Mouse (Mus musculus) gastrocnemius, postnatal 14 days (tissue): ENCODE results near the gene Arpc1a. TPM values are rescaled to one million over a fixed set of nuclear protein-coding genes. Genes with fewer than 3 reads are reported as not detected.
A peak's percentile ranks its signal among the peaks of the same experiment; 100 is the strongest.
"Not testable (repeated sequence)": the region's sequence is repeated elsewhere in the genome, so short reads cannot be mapped to it uniquely, and the experiment has no call there.

ENCODE experiments used
- DNase-seq: peaks from one replicate; pipeline ENCODE4 v3.0.0; 2021; ENCODE audit warnings: mixed read lengths
- intact Hi-C: fragments of 180-260 bp; cut with DNase I; formaldehyde crosslinking; loops from one replicate; pipeline ENCODE4 v1.15.1; 2025; ENCODE audit warnings: low total_unique reads
- long read RNA-seq, 2 experiments: library from polyadenylated mRNA; stranded (forward); transcript quantifications; one replicate each; pipeline ENCODE4 v2.0.0; 2021
- total RNA-seq, 2 experiments: library from RNA; stranded (reverse); gene quantifications; 2 replicates each; pipeline ENCODE4 v1.2.3; 2021

Arpc1a gene
- 10 to 100 TPM; 32.9 to 38.3 TPM for total RNA-seq
- long read RNA-seq, experiment 1, transcript Arpc1a-201 (10 exons, 1,632 nt) = major isoform, 35 of 49 reads
- long read RNA-seq, experiment 1, partial matches to known transcripts = 11 of 49 reads
- long read RNA-seq, experiment 1, other reads (novel, unspliced or antisense) = 2 of 49 reads
- long read RNA-seq, experiment 2, transcript Arpc1a-201 (10 exons, 1,632 nt) = major isoform, 34 of 42 reads
- long read RNA-seq, experiment 2, partial matches to known transcripts = 6 of 42 reads
- long read RNA-seq, experiment 2, other reads (novel, unspliced or antisense) = 2 of 42 reads

DNA sequence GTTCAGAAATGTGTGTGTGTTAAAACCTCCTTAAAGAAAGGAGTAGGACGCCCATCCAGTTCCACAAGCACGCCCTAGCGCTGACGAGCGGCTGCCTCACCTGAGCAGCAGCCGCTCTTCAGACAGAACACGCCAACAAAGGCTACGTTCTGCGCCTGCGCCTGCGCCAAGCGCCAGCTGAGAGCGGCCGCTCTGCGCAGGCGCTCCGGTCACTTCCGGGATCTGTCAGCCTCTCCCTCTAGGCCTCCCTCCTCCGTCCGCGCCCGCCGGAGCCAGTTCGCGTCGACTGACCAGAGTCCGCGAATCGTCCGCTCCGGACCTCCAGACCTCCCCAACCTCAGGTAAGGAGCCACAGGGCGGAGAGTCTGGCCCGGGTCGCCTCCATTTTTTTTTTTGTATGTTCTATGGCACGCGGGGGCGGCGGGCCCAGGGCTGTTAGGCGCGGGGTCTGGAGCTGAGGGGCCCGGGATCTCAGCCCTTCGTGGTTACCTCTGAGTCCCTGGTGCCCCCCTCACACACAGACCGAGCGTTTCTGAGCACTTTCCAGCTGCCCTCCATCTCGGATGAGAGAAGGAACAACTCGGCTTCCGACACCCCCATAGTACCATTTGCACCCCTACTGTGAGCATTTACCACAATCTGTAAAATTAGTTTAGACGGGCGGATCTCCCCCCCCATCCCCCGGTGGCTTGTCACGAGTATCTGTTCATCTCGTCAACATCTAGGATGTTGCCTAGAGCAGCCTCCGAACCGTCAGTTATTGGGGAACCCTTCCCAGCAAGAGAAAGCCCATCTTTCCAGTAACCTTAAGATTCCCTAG lies at the start of gene Arpc1a, which contains the start of gene Kpna7:
TSS of gene Arpc1a (plus strand) at position 199 of the 820 bp plus-strand sequence.
TSS of gene Kpna7 (minus strand) at position 399 of the 820 bp plus-strand sequence.
- intact Hi-C loops = no loop called here
- peak; percentile 95 for DNase-seq

DNA sequence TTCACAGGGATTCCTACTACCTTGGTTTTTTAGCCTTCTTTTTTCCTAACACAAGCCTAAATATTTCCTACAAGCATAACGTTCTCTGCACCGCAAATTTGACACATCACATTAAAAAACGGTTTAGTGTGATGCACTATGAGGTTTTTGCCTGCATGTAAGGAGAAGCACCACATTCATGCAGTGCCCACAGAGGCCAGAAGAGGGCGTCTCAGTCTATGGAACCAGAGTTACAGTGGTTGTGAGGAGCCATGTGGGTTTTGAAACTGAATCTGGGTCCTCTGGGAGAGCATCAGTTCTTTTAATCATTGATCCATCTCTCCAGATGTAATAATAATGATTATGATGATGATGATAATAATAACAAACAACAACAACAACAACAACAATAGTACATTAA lies 42.0 kb upstream of the Arpc1a start:
- intact Hi-C loops = no loop called here
- DNase-seq = no peak

DNA sequence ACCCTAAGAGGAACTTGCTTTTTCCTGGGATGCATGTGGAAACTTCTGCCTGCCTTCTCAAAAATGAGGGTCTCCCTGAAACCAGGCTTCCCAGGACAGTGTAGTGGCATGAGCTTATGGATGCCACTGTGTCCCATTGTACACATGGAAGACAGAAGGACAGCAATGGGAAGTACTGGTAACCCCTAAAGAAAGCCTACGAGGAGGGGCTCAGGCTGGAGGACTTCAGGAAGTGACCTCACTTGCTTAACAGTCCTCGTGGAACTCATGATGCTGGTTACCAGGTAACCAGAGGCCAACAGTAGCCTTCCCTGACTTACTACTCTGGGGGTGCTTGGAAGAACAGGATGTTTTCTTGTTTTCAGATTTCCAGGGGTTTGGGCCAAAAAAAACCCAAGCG lies 40.9 kb upstream of the Arpc1a start, which contains the start of gene 1700018F24Rik:
TSS of gene 1700018F24Rik (plus strand) at position 301 of the 400 bp plus-strand sequence.
- DNase-seq, intact Hi-C loops: not testable (repeated sequence)

DNA sequence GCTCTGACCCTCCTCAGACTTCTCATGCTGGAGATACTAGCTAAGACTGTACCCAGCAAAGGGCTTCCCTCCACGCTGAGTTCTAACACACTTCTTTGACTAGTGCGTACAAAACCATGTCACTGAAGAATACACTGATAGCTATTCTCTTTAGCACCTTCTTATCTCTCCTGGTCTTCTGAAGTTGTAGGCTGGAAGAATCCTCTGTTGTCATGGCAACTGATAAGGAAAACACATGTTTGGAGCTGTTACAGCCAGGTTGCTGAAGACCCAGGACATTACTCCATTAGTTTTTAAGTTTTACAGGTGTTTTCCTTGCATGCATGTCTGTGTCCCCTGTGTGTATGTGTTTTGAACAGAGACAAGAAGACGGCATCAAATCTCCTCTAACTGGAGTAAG lies 29.4 kb upstream of the Arpc1a start:
- DNase-seq, intact Hi-C loops: not testable (repeated sequence)

DNA sequence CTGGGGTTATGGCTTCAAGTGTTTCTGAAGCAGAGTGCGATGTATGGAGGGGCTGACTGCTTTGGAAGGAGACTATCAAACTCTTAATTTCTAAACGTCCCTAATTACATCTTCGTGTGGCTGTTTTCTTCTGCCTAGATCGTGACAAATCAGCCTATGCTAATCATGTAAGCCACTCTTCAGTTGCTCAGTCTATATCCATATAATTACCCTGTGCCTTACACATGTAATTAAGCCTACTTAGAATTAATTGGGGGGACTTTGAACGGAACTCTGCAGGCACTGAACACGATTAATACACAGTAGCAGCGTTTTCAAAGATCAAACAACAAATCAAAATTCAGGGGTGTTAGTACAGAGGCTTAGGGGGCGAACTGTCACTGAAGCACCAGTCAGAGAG lies 25.7 kb upstream of the Arpc1a start:
- intact Hi-C loops = no loop called here
- no peak for DNase-seq

DNA sequence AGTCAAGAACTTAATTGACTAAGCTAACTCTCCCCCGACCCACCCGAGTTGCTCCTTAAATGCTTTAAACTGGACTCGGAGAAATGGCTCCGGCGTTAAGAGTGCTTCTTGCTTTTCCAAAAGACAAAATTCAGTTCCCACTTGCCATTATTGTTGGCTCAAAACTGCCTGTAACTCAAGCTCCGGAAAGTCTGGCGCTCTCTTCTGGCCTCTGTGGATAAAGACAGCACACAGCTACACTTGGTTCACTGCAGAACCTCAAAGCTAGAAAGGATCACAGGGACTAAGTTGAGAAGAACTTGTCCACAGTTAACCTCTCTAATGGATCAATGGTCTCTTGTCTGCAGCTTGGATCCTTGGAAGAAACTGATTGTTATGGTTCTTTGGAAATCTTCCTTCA lies 24.9 kb upstream of the Arpc1a start:
- DNase-seq = no peak
- intact Hi-C loops = no loop called here

DNA sequence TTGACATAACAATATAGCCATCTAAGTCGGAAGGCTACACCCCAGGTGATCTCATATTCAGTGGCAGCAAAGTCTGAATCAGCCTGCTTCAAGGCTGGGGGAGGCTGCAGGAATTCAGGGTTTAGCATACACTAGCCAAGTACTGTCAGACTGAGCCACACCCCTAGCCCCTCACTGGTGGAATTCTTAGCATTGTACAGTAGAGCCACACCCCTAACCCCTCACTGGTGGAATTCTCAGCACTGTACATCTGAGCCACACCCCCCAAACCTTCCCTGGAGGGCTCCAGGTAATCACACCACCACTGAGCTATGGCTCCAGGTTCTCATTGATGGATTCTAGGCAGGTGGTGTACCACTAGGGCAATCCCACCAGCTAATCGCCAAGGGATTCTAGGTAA lies 24.1 kb upstream of the Arpc1a start:
- intact Hi-C loops = no loop called here
- no peak for DNase-seq

DNA sequence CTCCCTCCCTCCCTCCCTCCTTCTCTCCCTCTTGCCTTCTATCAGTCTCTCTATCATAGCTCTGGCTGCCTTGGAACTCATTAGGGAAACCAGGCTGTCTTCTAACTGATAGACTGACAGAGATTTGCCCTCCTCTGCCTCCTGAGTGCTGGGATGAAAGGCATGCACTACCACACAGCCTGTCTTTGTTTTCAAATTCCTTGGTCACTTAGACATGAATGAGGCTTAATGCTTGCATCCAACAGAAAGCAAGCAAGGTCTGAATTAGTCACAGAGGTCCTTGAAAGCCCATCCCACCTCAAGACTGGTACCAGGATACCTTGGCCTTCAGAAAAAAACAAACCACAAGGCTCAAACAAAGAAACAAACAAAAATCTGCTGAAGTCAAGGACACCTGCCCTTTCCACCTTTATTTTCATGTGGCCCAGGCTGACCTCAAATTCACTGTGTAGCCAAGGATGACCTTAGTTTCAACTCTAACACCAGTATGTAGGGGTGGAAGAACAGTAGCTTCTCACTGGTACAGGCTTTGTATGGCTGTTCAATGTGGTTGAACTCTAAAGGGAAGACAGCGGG lies 18.8 kb upstream of the Arpc1a start:
- DNase-seq = no peak
- intact Hi-C loops = no loop called here

DNA sequence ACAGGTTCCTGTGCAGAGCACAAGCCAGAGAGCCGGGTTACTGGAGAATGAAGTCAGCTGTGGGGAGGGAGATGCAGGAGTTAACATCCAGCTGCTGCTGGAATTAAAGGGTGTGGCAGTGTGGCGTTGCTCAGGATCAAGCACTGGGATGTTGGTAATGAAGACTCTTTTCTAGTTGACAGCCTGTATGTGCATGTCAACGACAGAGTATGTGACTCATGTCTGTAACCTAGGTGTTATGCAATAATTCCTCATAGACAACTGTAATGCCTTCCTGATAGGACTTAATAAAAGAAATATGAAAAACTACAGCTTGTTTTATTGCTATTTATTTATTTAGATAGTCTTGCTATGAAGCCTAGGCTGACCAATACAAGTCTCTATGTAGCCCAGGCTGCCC lies 14.8 kb upstream of the Arpc1a start:
- intact Hi-C loops = no loop called here

DNA sequence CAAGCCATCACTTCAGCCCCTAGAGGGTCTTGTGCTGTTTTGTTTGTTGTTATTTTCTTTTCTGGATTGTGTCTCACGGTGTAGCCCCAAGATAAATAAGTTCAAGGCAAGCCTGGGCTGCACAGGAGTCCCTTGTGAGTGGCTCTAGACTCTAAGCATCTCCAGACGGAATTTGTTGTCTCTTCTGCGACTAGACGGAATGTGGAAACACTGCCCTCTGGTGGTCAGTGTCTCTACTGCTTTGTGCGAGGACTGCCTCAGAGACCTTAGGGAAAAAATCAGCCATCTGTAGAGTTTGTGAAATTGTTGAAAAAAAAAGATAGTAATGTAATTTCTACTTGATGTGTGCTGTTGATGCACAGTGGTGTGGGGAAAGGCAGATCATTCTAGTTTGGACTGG lies 13.9 kb upstream of the Arpc1a start:
- intact Hi-C loops = no loop called here

More for the DNA sequence above, 14.8 kb upstream of the Arpc1a start:
- DNase-seq = no peak

DNA sequence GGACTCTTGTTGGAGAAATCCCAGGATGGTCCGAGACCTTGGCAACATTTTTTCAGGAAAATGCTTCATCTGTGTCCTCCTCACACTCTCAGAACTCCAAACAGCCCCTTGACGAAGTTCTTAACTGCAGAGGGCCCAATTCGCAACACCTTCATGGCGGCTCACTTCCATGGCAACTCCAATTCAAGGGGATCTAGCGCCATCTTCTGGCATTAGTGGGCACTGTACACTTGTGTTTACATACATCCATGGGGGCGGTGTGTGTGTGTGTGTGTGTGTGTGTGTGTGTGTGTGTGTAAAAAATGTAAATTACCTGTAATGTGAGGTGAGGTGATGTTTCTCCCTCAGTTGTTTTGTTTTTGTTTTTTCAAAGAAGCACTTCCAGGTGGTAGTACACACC lies 12.3 kb upstream of the Arpc1a start:
- intact Hi-C loops = no loop called here
- no peak for DNase-seq

More for the DNA sequence above, 13.9 kb upstream of the Arpc1a start:
- DNase-seq = peak; percentile 57

DNA sequence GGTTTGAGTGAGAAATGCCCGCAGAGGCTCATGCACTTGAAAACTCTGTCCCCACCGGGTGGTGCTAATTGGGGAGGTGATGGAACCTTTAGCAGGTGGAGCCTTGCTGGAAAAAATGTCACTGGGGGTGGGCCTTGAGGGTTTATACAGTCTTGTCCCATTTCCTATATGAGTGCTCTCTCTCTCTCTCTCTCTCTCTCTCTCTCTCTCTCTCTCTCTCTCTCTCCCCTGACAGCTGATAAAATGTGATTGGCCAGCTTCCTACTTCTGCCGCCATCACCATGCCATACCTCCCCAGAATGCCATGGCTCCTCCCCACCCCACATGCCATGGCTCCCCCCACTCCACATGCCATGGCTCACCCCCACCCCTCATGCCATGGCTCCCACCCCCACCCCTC lies 8.5 kb upstream of the Arpc1a start:
- DNase-seq = no peak
- intact Hi-C loops = no loop called here

DNA sequence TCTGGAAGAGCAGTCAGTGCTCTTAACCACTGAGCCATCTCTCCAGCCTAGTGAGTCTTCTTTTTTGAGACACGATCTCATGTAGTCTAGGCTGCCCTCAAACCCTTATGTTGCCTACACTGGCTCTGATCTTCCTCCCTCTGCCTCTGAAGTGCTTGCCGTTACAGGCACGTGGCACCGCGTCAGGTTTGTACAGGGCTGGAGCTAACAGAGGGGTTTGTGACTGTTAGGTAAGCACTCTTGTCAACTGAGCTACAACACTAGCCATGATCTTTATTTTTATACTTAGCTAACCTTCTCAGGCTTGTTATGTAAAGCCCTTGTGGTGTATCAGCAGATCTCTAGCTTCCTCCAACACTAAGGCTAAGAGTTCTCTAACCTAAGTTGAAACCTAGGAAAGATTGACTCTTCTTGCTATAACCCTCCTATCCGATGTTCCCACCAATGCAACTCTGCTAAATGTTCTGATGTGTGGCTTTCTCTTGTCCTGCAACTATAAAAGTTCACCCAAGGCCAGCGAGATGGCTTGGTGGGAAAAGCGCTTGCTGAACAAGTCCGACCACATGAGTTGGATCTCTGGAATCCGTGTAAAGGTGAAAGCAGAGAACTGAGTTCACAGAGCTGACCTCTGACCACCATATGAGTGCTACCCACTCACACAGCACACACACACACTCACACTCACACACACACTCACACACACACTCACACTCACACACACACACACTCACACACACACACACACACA lies 1.6 kb upstream of the Arpc1a start:
- intact Hi-C loops = no loop called here
- no peak for DNase-seq

DNA sequence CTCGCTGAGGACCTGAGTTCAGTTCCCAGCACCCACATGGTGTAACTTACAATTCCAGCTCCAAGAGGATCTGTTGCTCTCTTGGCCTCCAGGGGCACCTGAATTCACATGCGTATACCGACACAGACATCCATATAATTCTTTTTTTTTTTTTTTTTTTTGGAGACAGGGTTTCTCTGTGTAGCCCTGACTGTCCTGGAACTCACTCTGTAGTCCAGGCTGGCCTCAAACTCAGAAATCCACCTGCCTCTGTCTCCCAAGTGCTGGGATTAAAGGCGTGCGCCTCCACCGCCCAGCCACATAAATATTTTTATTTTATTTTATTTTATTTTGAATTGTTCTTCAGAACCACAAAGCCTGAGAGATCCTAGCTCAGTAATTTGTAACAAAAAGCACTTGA lies 429 bp upstream of the Arpc1a start:
- DNase-seq, intact Hi-C loops: not testable (repeated sequence)

DNA sequence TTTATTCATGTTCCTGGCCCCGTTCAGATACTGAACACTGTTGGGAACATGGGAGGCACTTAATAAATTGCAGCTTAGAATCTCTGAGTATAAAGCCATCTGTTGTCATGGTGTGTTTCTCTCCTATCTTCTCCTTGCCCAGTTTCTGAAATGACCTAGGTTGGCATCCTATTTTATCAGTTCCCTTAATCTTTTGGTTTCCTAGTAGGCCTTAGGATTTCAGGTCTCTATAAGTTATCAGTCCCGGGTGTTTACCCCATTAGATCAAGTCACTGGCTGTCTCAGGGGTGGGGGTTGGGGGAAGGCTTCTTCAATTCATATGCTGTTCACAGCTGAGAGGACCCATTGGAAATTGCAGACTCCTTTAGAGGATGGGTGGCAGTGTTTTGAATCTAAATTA lies 1.2 kb downstream of the Arpc1a start:
- intact Hi-C loops = no loop called here
- DNase-seq = no peak

DNA sequence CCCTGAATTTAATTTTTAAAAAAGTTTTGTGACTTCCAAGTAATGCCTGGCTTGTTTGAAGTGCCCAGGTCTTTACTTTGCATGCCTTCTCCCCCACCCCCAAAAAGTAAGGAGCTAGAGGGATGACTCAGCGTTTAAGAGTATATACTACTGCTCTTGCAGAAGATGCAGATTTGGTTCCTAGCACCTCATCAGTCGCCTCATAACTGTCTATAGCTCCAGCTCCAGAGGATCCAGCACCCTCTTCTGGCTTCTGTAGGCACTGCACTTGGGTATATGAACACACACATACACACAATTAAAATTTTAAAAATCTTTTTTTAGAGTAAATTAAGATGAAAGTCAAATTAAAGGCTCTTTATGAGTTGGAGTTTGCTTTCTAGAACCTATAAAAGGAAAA lies 4.6 kb downstream of the Arpc1a start:
- intact Hi-C loops = no loop called here
- DNase-seq = no peak

DNA sequence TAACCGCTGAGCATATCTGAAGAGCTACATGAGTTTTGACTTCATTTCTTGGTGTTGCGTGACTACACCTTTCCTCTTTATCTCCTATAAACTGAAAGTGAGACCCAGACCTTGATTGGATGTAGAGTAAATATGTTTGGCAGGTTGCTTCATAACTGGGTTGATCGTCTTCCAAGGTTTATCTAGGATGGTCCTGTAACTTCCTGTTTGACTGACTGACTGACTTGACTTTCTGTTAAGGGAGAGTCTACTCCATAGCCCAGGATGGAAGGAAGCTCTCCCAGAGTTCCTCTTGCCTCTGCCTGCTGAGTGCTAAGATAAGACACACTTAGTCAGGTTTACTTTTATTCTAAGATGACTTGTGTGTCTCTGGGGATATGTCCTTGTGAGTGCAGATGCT lies 6.2 kb downstream of the Arpc1a start:
- intact Hi-C loops = no loop called here
- no peak for DNase-seq

DNA sequence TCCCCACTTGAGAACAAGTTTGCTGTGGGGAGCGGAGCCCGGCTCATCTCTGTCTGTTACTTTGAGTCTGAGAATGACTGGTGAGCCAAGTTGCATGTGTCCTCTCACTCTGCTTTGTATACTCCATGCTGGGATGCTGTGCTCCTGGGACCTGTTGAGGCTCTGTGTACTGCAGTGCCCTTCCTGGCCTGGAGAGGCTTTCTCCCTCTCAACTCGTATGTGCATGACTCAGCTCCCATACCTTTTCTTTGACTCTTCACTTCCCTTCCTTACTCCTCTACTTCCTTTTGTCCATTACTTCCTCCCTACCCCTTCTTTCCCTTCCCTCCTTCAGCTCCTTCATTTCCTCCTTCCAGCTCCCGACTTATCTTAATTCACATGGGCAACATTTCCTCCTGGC lies 12.6 kb downstream of the Arpc1a start:
- no peak for DNase-seq
- intact Hi-C loops = no loop called here

DNA sequence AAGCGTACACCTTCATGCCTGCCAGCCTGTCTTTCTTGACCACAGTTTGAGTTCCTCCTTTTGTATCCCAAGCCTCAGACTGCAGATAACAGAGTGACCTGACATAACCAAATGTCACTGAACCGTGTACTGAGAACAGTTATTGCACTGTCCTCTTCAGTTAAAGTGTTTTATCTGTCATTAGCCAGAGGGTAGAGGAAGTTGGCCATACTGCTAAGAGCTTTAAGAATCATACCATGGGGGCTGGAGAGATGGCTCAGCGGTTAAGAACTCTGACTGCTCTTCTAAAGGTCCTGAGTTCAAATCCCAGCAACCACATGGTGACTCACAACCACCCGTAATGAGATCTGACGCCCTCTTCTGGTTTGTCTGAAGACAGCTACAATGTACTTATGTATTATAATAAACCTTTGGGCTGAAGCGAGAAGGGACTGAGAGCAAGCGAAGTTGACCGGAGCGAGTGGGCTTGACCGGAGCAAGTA lies 14.8 kb downstream of the Arpc1a start:
- intact Hi-C loops = no loop called here

DNA sequence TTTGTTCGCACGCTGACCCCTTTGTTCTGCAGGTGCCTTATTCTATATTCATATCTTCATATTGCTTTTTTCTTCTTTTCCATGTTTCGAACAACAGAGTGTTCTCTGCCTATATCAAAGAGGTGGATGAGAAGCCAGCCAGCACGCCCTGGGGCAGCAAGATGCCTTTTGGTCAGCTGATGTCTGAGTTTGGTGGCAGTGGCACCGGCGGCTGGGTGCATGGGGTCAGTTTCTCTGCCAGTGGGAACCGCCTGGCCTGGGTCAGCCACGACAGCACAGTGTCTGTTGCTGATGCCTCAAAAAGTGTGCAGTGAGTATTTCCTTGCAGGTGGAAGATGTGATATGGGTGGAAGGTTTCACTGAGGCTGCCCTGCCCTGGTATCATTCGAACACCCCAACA lies 17.3 kb downstream of the Arpc1a start:
- intact Hi-C loops = no loop called here
- no peak for DNase-seq

More for the DNA sequence above, 14.8 kb downstream of the Arpc1a start:
- DNase-seq = no peak
